Mouse (Mus musculus) heart, embryonic 11.5 days (tissue): ENCODE results near the gene Denr. TPM values are rescaled to one million over a fixed set of nuclear protein-coding genes. Genes with fewer than 3 reads are reported as not detected.

ENCODE experiments used
- ATAC-seq: fragments of 200-750 bp; cut with Nextera tagmentation; replicated peaks from 2 replicates; pipeline ENCODE4 v1.8.0; 2017; ENCODE audit warnings: moderate library complexity; ENCODE audit not compliant: insufficient number of reproducible peaks, low FRiP score, low TSS enrichment
- H3K27ac ChIP-seq: fragments of 300-500 bp; sonication (generic); 2 replicates; pipeline ENCODE4 v1.5.1; 2014; ENCODE audit warnings: mild to moderate bottlenecking, low read depth, low read length
- H3K27me3 ChIP-seq: fragments of 300-500 bp; sonication (generic); 2 replicates; pipeline ENCODE4 v1.6.1; 2014; ENCODE audit warnings: mild to moderate bottlenecking, low read length, mixed read lengths; ENCODE audit not compliant: control insufficient read depth, insufficient read depth
- H3K36me3 ChIP-seq: fragments of 300-500 bp; sonication (generic); 2 replicates; pipeline ENCODE4 v1.6.1; 2014; ENCODE audit warnings: mild to moderate bottlenecking, low read length, moderate library complexity, mixed read lengths; ENCODE audit not compliant: control insufficient read depth, insufficient read depth
- H3K4me1 ChIP-seq: fragments of 300-500 bp; sonication (generic); 2 replicates; pipeline ENCODE4 v1.6.1; 2014; ENCODE audit warnings: low read length; ENCODE audit not compliant: control insufficient read depth, insufficient read depth
- H3K4me2 ChIP-seq: fragments of 300-500 bp; sonication (generic); 2 replicates; pipeline ENCODE4 v1.6.1; 2014; ENCODE audit warnings: mild to moderate bottlenecking, moderate library complexity
- H3K4me3 ChIP-seq: fragments of 300-500 bp; sonication (generic); 2 replicates; pipeline ENCODE4 v1.5.1; 2014; ENCODE audit warnings: low read depth, low read length
- H3K9ac ChIP-seq: fragments of 300-500 bp; sonication (generic); 2 replicates; pipeline ENCODE4 v1.6.1; 2014; ENCODE audit warnings: mild to moderate bottlenecking, low read depth, low read length, moderate library complexity
- H3K9me3 ChIP-seq: fragments of 300-500 bp; sonication (generic); replicated peaks from 2 replicates; pipeline ENCODE4 v1.6.1; 2016; ENCODE audit warnings: low read length; ENCODE audit not compliant: control insufficient read depth
- WGBS: fragments of 180-500 bp; shearing (Covaris S2); extraction: QIAGEN DNeasy Blood & Tissue Kit; methylation state at CpG from one replicate; pipeline ENCODE4 v1.1.7; 2014; ENCODE audit not compliant: insufficient replicate concordance; 5-methylcytosine and 5-hydroxymethylcytosine counted together
- polyA plus RNA-seq: library from polyadenylated mRNA; unstranded; fragments of >200 nt; fragmentation: Nextera tagmentation; extraction: Ambion mirVana; gene quantifications from 2 replicates; pipeline ENCODE4 v1.2.1, GENCODE M21; 2014

Gene Denr
- polyA plus RNA-seq, 1 experiment from 2014 or later, result 110 TPM

- no peak overlapping the region for H3K9ac ChIP-seq
- H3K36me3 ChIP-seq, result no peaks in the 10 kb centered on the region
- no peak overlapping the region for H3K4me3 ChIP-seq
- H3K4me2 ChIP-seq, result no peak overlapping the region
- H3K4me1 ChIP-seq, result no peaks in the 10 kb centered on the region
- no peaks in the 10 kb centered on the region for H3K9me3 ChIP-seq
- 62% methylated on average over 5 of the region's 5 CpGs for WGBS
- peaks cover 10% of the 10 kb centered on the region; the same call in 1 of the 2 replicates for H3K27me3 ChIP-seq
- H3K27ac ChIP-seq, result no peak overlapping the region
- no peak for ATAC-seq
Observed at GRCm38 (mm10) chr5:123968468-123968867, 61.5 kb downstream of the Denr start.

GRCm38 (mm10) chr5:123969216-123969615 lies 62.2 kb downstream of the Denr start:
- H3K36me3 ChIP-seq, result no peaks in the 10 kb centered on the region
- H3K9ac ChIP-seq, result no peak overlapping the region
- 78% methylated on average over 8 of the region's 8 CpGs for WGBS
- no peak overlapping the region for H3K4me3 ChIP-seq
- peaks cover 10% of the 10 kb centered on the region; the same call in 1 of the 2 replicates for H3K27me3 ChIP-seq
- no peak overlapping the region for H3K4me2 ChIP-seq
- H3K9me3 ChIP-seq, result no peaks in the 10 kb centered on the region
- no peak for ATAC-seq
- H3K27ac ChIP-seq, result no peak overlapping the region
- no peaks in the 10 kb centered on the region for H3K4me1 ChIP-seq

GRCm38 (mm10) chr5:123970576-123970975 lies 63.6 kb downstream of the Denr start:
- no peak overlapping the region for H3K4me3 ChIP-seq
- no peak overlapping the region for H3K27ac ChIP-seq
- ATAC-seq, result no peak
- peaks cover 3% of the 10 kb centered on the region; the same call in 1 of the 2 replicates for H3K4me1 ChIP-seq
- no peaks in the 10 kb centered on the region for H3K36me3 ChIP-seq
- H3K9ac ChIP-seq, result no peak overlapping the region
- no peak overlapping the region for H3K4me2 ChIP-seq
- WGBS, result 85% methylated on average over 4 of the region's 4 CpGs
- H3K27me3 ChIP-seq, result peaks cover 17% of the 10 kb centered on the region; the same call in 1 of the 2 replicates
- H3K9me3 ChIP-seq, result no peaks in the 10 kb centered on the region

DNA sequence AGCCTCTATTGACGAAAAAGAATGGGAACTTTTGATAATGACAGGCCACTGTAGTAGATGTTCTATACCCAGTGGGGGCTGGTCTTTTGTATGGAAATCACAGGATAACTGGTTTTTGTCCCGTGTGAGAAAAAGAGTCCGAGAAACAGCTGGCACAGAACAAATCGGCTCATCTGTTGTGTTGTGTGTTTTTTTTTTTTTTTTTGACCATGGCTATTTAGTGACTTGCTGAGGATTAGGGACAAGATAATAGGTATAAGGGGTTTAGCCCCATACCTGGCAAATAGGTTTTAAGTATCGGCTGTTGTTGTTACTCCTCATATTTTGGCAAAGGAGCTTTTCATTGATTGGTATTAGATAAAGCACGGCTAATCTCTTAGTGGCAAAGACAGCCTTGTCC lies 65.5 kb downstream of the Denr start:
- ATAC-seq, result no peak
- H3K4me1 ChIP-seq, result peaks cover 5% of the 10 kb centered on the region; the same call in 1 of the 2 replicates
- no peak overlapping the region for H3K9ac ChIP-seq
- H3K27me3 ChIP-seq, result peaks cover 26% of the 10 kb centered on the region; the same call in 1 of the 2 replicates
- H3K36me3 ChIP-seq, result no peaks in the 10 kb centered on the region
- H3K4me2 ChIP-seq, result no peak overlapping the region
- H3K4me3 ChIP-seq, result no peak overlapping the region
- no peaks in the 10 kb centered on the region for H3K9me3 ChIP-seq
- no peak overlapping the region for H3K27ac ChIP-seq
- WGBS, result 70% methylated on average over 6 of the region's 6 CpGs

DNA sequence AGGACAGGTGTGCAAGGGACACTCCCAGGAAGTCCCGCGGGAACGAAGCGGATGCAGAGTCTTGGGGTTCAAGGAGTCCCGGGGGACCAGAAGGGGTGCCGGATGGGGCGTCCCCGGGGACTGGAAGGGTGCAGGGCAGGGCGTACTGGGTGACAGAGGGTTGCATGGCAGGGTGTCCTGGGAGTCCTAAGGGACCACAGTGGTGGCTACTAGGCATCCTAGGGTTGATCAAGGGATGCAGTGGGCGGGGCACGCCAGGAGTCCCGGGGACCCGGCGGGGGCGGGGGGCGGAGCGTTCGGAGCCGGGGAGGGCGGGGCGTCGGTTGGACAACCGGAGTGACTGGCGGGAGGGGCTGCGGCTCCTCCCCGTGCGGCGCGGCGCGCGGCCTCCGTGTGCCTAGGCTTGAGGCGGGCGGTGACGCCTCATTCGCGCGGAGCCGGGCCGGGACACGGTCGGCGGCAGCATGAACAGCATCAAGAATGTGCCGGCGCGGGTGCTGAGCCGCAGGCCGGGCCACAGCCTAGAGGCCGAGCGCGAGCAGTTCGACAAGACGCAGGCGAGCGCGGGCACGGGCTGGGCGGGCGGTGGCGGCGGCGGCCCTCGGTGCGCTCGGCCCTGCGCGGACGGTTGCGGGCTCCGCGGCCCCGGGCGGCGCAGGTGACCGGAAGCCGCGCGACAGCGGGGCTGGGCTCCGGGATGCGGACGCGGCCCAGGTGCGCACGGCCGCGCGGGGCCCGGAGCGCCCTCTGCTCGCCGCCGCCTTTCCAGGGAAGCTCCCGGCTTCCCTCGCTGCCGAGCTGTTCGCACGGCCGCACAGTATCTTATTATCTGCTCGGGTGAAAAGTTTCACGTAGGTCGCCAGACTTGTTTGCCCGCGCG lies 66.6 kb downstream of the Denr start, which contains the start of gene Hip1r:
Gene Hip1r (plus strand): TSS at position 330 of the 880 bp plus-strand sequence.
- H3K4me1 ChIP-seq, result peaks cover 5% of the 10 kb centered on the region; the same call in 1 of the 2 replicates
- H3K9ac ChIP-seq, result peak within 1 kb of the TSS; percentile 69; the same call in 1 of the 2 replicates
- WGBS, result 2% methylated on average over 78 of the region's 106 CpGs
- peak within 1 kb of the TSS; percentile 98 for H3K4me2 ChIP-seq
- no peaks in the 10 kb centered on the region for H3K9me3 ChIP-seq
- peaks cover 26% of the 10 kb centered on the region; the same call in 1 of the 2 replicates for H3K27me3 ChIP-seq
- peak; percentile 81 for ATAC-seq
- H3K27ac ChIP-seq, result no peak within 1 kb of the TSS
- H3K36me3 ChIP-seq, result no peaks in the 10 kb centered on the region
- peak within 1 kb of the TSS; percentile 73 for H3K4me3 ChIP-seq

DNA sequence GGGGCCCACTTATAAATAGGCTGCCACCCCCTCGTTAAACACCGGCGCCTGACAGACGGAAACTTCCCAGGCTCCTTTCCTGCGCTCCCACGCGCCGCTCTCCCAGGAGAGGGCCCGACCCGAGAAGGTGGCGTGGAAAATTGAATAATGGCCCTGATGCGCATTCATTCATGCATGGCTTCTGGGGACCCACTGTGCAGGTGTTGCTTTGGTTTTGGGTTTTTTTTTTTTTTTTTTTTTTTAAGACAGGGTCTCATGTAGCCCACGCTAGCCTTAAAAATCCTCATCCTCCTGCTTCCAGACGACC lies 67.2 kb downstream of the Denr start:
- H3K4me3 ChIP-seq, result peak overlapping the region; percentile 73
- no peaks in the 10 kb centered on the region for H3K36me3 ChIP-seq
- peak overlapping the region; percentile 69; the same call in 1 of the 2 replicates for H3K9ac ChIP-seq
- H3K27ac ChIP-seq, result no peak overlapping the region
- H3K27me3 ChIP-seq, result peaks cover 26% of the 10 kb centered on the region; the same call in 1 of the 2 replicates
- 1% methylated on average over 14 of the region's 14 CpGs for WGBS
- peaks cover 5% of the 10 kb centered on the region; the same call in 1 of the 2 replicates for H3K4me1 ChIP-seq
- H3K4me2 ChIP-seq, result peak overlapping the region; percentile 98
- ATAC-seq, result no peak
- H3K9me3 ChIP-seq, result no peaks in the 10 kb centered on the region

GRCm38 (mm10) chr5:123974616-123975111 lies 67.7 kb downstream of the Denr start:
- peak overlapping the region; percentile 73 for H3K4me3 ChIP-seq
- H3K27me3 ChIP-seq, result peaks cover 26% of the 10 kb centered on the region; the same call in 1 of the 2 replicates
- no peaks in the 10 kb centered on the region for H3K9me3 ChIP-seq
- ATAC-seq, result no peak
- H3K4me2 ChIP-seq, result peak overlapping the region; percentile 98
- H3K27ac ChIP-seq, result no peak overlapping the region
- H3K4me1 ChIP-seq, result peaks cover 5% of the 10 kb centered on the region; the same call in 1 of the 2 replicates
- no peak overlapping the region; the same call in 1 of the 2 replicates for H3K9ac ChIP-seq
- no peaks in the 10 kb centered on the region for H3K36me3 ChIP-seq
- 45% methylated on average over 11 of the region's 11 CpGs for WGBS

DNA sequence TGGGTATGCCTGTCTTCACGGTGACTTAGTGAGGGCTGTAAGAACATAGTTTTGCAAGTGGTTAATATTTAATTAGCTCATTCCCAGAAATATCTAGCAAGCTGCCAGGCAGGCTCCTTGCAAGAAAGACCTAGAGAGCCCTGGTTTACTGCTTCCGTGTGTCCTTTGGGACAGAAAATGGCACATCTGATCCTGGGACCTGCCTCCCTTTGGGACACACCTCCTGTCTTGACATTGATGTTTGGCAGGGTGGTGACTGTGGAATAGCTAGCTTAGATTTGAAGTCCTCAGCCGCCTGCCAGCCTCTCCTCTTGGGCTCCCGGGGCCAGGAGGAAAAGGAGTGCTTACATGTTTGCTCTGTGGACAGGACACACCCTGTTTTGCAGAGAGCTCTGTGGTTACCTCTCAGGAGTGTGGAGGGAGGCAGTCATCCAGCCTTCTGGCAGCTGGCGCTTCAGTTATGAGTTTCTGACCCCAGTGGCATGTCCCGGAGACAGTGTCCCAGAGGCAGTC lies 68.7 kb downstream of the Denr start:
- Histone ChIP-seq H3K9ac (no peak overlapping the region), H3K27ac (no peak overlapping the region), H3K36me3 (no peaks in the 10 kb centered on the region), H3K4me2 (no peak overlapping the region), H3K4me1 (peaks cover 5% of the 10 kb centered on the region; the same call in 1 of the 2 replicates), H3K9me3 (no peaks in the 10 kb centered on the region), H3K4me3 (no peak overlapping the region), H3K27me3 (peaks cover 26% of the 10 kb centered on the region; the same call in 1 of the 2 replicates)
- 54% methylated on average over 6 of the region's 6 CpGs for WGBS
- no peak for ATAC-seq
